ENCODE assay signal across 8 mouse cellular contexts in genomic region chr16:22547741-22548140, GRCm38 (mm10).
DNase-seq lines count a peak whose midpoint lies in the region; ATAC-seq and TF ChIP-seq lines count a peak whose summit lies in the region.

No protein-coding gene starts in this region.

- TF ChIP-seq CTCF in kidney, postnatal 0 days (IDR thresholded peaks at IDR 0.05; ENCODE audit: low read depth): no peak

- no peaks in the 10 kb centered on the region for H3K27me3 ChIP-seq in kidney, postnatal 0 days (ENCODE audit: insufficient read depth, low read length)
- H3K27me3 ChIP-seq in forebrain, embryonic 14.5 days (replicated peaks; ENCODE audit: control insufficient read depth, insufficient read depth, low read length): no peaks in the 10 kb centered on the region
- H3K27me3 ChIP-seq in limb, embryonic 13.5 days: no peaks in the 10 kb centered on the region
- H3K27me3 ChIP-seq in neural tube, embryonic 13.5 days: peaks cover 6% of the 10 kb centered on the region

- 59% methylated on average over 10 of the region's 10 CpGs for WGBS in kidney, postnatal 0 days
- 63% methylated on average over 10 of the region's 10 CpGs for WGBS in forebrain, embryonic 14.5 days
- 63% methylated on average over 10 of the region's 10 CpGs for WGBS in limb, embryonic 13.5 days
- WGBS in neural tube, embryonic 13.5 days: 58% methylated on average over 10 of the region's 10 CpGs

- intact Hi-C loops in left cerebral cortex, postnatal 10 days (cut with DNase I): loop anchor here (2.0 kb wide), 1 partner anchor 109 kb away; the partner anchor contains the start of gene Etv5

- H3K4me1 ChIP-seq in kidney, postnatal 0 days (replicated peaks; ENCODE audit: insufficient read depth, low read length): peaks cover 13% of the 10 kb centered on the region; the same call in 1 of the 2 replicates
- H3K4me1 ChIP-seq in forebrain, embryonic 14.5 days (ENCODE audit: control insufficient read depth, insufficient read depth, low read length): peaks cover 16% of the 10 kb centered on the region; the same call in 1 of the 2 replicates
- peaks cover 27% of the 10 kb centered on the region for H3K4me1 ChIP-seq in limb, embryonic 13.5 days
- peaks cover 18% of the 10 kb centered on the region for H3K4me1 ChIP-seq in neural tube, embryonic 13.5 days (replicated peaks)

- H3K27ac ChIP-seq in kidney, postnatal 0 days: no peak overlapping the region
- H3K27ac ChIP-seq in forebrain, embryonic 14.5 days (ENCODE audit: low read depth, low read length): no peak overlapping the region
- H3K27ac ChIP-seq in limb, embryonic 13.5 days: no peak overlapping the region
- no peak overlapping the region for H3K27ac ChIP-seq in neural tube, embryonic 13.5 days (replicated peaks)

- H3K9ac ChIP-seq in kidney, postnatal 0 days (ENCODE audit: low read depth, low read length): 0 out of 2 replicates have a peak overlapping the region, but pooled peaks have one; percentile 57
- no peak overlapping the region for H3K9ac ChIP-seq in forebrain, embryonic 14.5 days (ENCODE audit: low read length)
- H3K9ac ChIP-seq in limb, embryonic 13.5 days: no peak overlapping the region
- H3K9ac ChIP-seq in neural tube, embryonic 13.5 days: no peak overlapping the region

- H3K4me2 ChIP-seq in kidney, postnatal 0 days (ENCODE audit: low read length): peak overlapping the region; percentile 69
- H3K4me2 ChIP-seq in forebrain, embryonic 14.5 days (ENCODE audit: low read length): peak overlapping the region; percentile 65
- peak overlapping the region; percentile 74 for H3K4me2 ChIP-seq in limb, embryonic 13.5 days (replicated peaks)
- peak overlapping the region; percentile 71 for H3K4me2 ChIP-seq in neural tube, embryonic 13.5 days

- ATAC-seq in kidney, postnatal 0 days (replicated peaks; ENCODE audit: low FRiP score, low read depth): no peak
- ATAC-seq in forebrain, embryonic 14.5 days: peak; percentile 4; the same call in 1 of the 2 replicates
- no peak for ATAC-seq in limb, embryonic 13.5 days (ENCODE audit: low FRiP score, low read depth)
- no peak for ATAC-seq in neural tube, embryonic 13.5 days (ENCODE audit: low read depth)
- no peak for ATAC-seq in CD4-positive, CD25-positive, alpha-beta regulatory T cell, adult 4 months

- H3K9me3 ChIP-seq in kidney, postnatal 0 days (replicated peaks; ENCODE audit: low read length): no peaks in the 10 kb centered on the region
- H3K9me3 ChIP-seq in forebrain, embryonic 14.5 days (replicated peaks; ENCODE audit: control insufficient read depth, low read length): no peaks in the 10 kb centered on the region
- H3K9me3 ChIP-seq in limb, embryonic 13.5 days: no peaks in the 10 kb centered on the region
- no peaks in the 10 kb centered on the region for H3K9me3 ChIP-seq in neural tube, embryonic 13.5 days

- no peaks in the 10 kb centered on the region for H3K36me3 ChIP-seq in kidney, postnatal 0 days (ENCODE audit: insufficient read depth, low read length)
- no peaks in the 10 kb centered on the region for H3K36me3 ChIP-seq in forebrain, embryonic 14.5 days (ENCODE audit: control insufficient read depth, insufficient read depth, low read length)
- no peaks in the 10 kb centered on the region for H3K36me3 ChIP-seq in limb, embryonic 13.5 days
- H3K36me3 ChIP-seq in neural tube, embryonic 13.5 days: no peaks in the 10 kb centered on the region

- peak overlapping the region; percentile 36 for H3K4me3 ChIP-seq in kidney, postnatal 0 days (replicated peaks; ENCODE audit: low read depth, low read length)
- H3K4me3 ChIP-seq in forebrain, embryonic 14.5 days (ENCODE audit: low read depth, low read length): peak overlapping the region; percentile 30; the same call in 1 of the 2 replicates
- H3K4me3 ChIP-seq in limb, embryonic 13.5 days: peak overlapping the region; percentile 44
- H3K4me3 ChIP-seq in neural tube, embryonic 13.5 days: peak overlapping the region; percentile 42

- DNase-seq in kidney, postnatal 0 days (ENCODE audit: low spot score): no peak
- DNase-seq in kidney, adult 9 months: no peak
- DNase-seq in forebrain, embryonic 14.5 days (ENCODE audit: low spot score): no peak
- no peak for DNase-seq in left cerebral cortex, postnatal 10 days (ENCODE audit: extremely low spot score in 1 of 2, low spot score in 2 of 2)
- no peak for DNase-seq in kidney, postnatal 4 days
